Mouse (Mus musculus): ENCODE data around the gene Hdac7. TPM values are rescaled to one million over a fixed set of nuclear protein-coding genes. Genes with fewer than 3 reads are reported as not detected.

Gene Hdac7
- polyA plus RNA-seq, 1 experiment, result 14.4 TPM

DNA sequence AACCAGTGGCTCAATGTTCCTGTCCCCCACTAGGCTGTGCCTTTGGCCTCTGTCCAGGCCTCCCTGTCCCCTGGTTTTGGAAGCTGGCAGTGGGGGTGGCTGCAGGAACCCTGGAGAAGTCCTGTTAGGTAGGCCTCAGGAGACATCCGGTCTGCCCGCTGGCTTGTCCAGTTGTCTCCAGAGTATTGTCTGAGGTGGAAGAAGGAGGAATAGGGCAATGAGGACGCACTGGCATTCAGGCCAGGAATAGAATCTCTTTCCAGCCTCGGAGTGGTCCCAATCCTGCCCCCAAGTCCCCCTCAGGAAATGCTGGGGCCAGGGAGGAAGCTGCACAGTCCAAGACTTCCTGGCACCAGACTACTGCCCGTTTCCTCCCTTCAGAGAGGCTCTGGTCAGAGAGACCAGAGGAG, 70.3 kb downstream of the Hdac7 start:
- Histone ChIP-seq H3K9ac (ENCODE audit: low read depth, poor library complexity, severe bottlenecking) (no peak overlapping the region), H3K27me3 (ENCODE audit: control insufficient read depth, insufficient read depth, low read length, poor library complexity, severe bottlenecking) (no peaks in the 10 kb centered on the region), H3K27ac (ENCODE audit: insufficient read depth, low read length) (no peak overlapping the region)

DNA sequence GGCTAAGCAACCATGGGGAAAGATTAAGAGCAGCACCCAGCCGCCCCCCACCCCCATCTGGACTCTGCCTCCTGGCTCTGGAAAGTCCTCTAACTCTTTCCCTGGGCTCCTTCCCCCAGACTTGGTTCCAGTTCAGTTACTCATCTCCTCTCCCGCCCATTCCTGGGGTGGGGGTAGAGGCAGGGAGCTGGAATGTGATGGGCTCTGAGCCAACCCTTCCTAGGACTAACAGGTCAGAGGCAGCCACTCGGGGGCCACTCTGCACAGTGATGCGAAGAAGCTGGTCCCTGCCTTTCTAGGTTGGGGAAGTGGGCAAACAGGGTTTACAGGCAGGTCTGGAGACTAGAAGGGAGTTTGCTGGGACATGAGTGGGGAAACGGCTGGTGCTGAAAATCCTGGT, 71.2 kb downstream of the Hdac7 start:
- no peaks in the 10 kb centered on the region for H3K36me3 ChIP-seq (ENCODE audit: control insufficient read depth, insufficient read depth, low read length, poor library complexity, severe bottlenecking)
- no peak overlapping the region for H3K4me3 ChIP-seq (ENCODE audit: low read depth, low read length)
- TF ChIP-seq EP300 (IDR thresholded peaks at IDR 0.05; ENCODE audit: insufficient read depth, low read depth, low read length) (no peak), POLR2A (IDR thresholded peaks at IDR 0.05; ENCODE audit: insufficient read depth, low read length) (no peak), CTCF (IDR thresholded peaks at IDR 0.05; ENCODE audit: low read depth, low read length) (no peak)
- no peaks in the 10 kb centered on the region for H3K4me1 ChIP-seq (ENCODE audit: control insufficient read depth, insufficient read depth, low read length)
- no peak overlapping the region for H3K9ac ChIP-seq (ENCODE audit: low read depth, poor library complexity, severe bottlenecking)
- H3K27ac ChIP-seq (ENCODE audit: insufficient read depth, low read length), result no peak overlapping the region
- H3K9me3 ChIP-seq (replicated peaks; ENCODE audit: control insufficient read depth, insufficient read depth, low read length, poor library complexity, severe bottlenecking), result no peaks in the 10 kb centered on the region
- no peaks in the 10 kb centered on the region for H3K27me3 ChIP-seq (ENCODE audit: control insufficient read depth, insufficient read depth, low read length, poor library complexity, severe bottlenecking)

More for the DNA sequence above, 70.3 kb downstream of the Hdac7 start:
- Histone ChIP-seq H3K4me3 (ENCODE audit: low read depth, low read length) (no peak overlapping the region), H3K36me3 (ENCODE audit: control insufficient read depth, insufficient read depth, low read length, poor library complexity, severe bottlenecking) (no peaks in the 10 kb centered on the region), H3K9me3 (replicated peaks; ENCODE audit: control insufficient read depth, insufficient read depth, low read length, poor library complexity, severe bottlenecking) (no peaks in the 10 kb centered on the region), H3K4me1 (ENCODE audit: control insufficient read depth, insufficient read depth, low read length) (no peaks in the 10 kb centered on the region)
- TF ChIP-seq CTCF (IDR thresholded peaks at IDR 0.05; ENCODE audit: low read depth, low read length), result no peak
- TF ChIP-seq EP300 (IDR thresholded peaks at IDR 0.05; ENCODE audit: insufficient read depth, low read depth, low read length), result no peak
- TF ChIP-seq POLR2A (IDR thresholded peaks at IDR 0.05; ENCODE audit: insufficient read depth, low read length), result no peak

DNA sequence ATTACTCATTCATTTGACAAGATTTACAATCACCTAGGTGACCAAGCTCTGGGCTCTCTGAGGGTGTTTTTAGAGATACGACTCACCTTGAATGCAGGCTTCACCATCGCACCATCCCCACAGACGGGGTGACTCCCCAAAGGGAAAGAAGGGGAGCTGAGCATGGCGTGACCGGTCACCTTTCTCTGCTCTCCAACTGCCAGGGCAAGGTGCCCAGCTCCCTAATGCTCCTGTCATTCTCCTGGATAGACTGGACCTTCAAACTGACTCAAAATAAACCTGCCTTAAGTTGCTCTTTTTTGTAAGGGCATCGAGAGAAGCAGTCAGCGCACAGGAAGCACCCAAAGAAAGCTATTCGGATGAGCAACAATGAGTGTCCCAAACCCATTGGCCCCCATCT, 74.0 kb downstream of the Hdac7 start:
- Histone ChIP-seq H3K4me1 (ENCODE audit: control insufficient read depth, insufficient read depth, low read length) (no peaks in the 10 kb centered on the region), H3K27ac (ENCODE audit: insufficient read depth, low read length) (no peak overlapping the region), H3K9ac (ENCODE audit: low read depth, poor library complexity, severe bottlenecking) (no peak overlapping the region), H3K4me3 (ENCODE audit: low read depth, low read length) (no peak overlapping the region), H3K27me3 (ENCODE audit: control insufficient read depth, insufficient read depth, low read length, poor library complexity, severe bottlenecking) (no peaks in the 10 kb centered on the region), H3K36me3 (ENCODE audit: control insufficient read depth, insufficient read depth, low read length, poor library complexity, severe bottlenecking) (no peaks in the 10 kb centered on the region), H3K9me3 (replicated peaks; ENCODE audit: control insufficient read depth, insufficient read depth, low read length, poor library complexity, severe bottlenecking) (no peaks in the 10 kb centered on the region)
- TF ChIP-seq POLR2A (IDR thresholded peaks at IDR 0.05; ENCODE audit: insufficient read depth, low read length), result no peak
- no peak for TF ChIP-seq CTCF (IDR thresholded peaks at IDR 0.05; ENCODE audit: low read depth, low read length)
- TF ChIP-seq EP300 (IDR thresholded peaks at IDR 0.05; ENCODE audit: insufficient read depth, low read depth, low read length), result no peak

DNA sequence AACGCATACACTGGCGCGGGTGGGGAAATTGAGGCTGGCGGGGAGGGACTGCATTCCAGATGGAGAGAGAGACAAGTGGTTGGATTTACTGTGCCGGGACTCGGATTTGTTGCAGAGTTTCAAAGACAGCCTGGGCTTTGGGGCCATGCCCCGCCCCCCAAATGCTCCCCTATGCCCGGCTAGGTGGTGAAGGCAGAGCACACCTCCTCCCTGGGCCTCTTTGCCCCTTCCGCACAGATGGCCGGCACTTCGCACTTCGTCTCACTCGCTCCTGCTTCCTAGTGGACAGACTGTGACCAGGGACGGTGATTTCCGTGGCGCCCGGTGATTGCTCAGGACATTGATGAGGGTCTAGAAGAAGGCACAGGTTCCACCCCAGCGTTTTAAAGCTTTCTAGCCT, 76.1 kb downstream of the Hdac7 start:
- Histone ChIP-seq H3K27ac (ENCODE audit: insufficient read depth, low read length) (no peak overlapping the region), H3K9me3 (replicated peaks; ENCODE audit: control insufficient read depth, insufficient read depth, low read length, poor library complexity, severe bottlenecking) (no peaks in the 10 kb centered on the region), H3K4me3 (ENCODE audit: low read depth, low read length) (peak overlapping the region; percentile 71), H3K36me3 (ENCODE audit: control insufficient read depth, insufficient read depth, low read length, poor library complexity, severe bottlenecking) (no peaks in the 10 kb centered on the region), H3K9ac (ENCODE audit: low read depth, poor library complexity, severe bottlenecking) (peak overlapping the region; percentile 52), H3K4me1 (ENCODE audit: control insufficient read depth, insufficient read depth, low read length) (peaks cover 6% of the 10 kb centered on the region), H3K27me3 (ENCODE audit: control insufficient read depth, insufficient read depth, low read length, poor library complexity, severe bottlenecking) (no peaks in the 10 kb centered on the region)
- TF ChIP-seq CTCF (IDR thresholded peaks at IDR 0.05; ENCODE audit: low read depth, low read length) (no peak), POLR2A (IDR thresholded peaks at IDR 0.05; ENCODE audit: insufficient read depth, low read length) (no peak), EP300 (IDR thresholded peaks at IDR 0.05; ENCODE audit: insufficient read depth, low read depth, low read length) (no peak)

DNA sequence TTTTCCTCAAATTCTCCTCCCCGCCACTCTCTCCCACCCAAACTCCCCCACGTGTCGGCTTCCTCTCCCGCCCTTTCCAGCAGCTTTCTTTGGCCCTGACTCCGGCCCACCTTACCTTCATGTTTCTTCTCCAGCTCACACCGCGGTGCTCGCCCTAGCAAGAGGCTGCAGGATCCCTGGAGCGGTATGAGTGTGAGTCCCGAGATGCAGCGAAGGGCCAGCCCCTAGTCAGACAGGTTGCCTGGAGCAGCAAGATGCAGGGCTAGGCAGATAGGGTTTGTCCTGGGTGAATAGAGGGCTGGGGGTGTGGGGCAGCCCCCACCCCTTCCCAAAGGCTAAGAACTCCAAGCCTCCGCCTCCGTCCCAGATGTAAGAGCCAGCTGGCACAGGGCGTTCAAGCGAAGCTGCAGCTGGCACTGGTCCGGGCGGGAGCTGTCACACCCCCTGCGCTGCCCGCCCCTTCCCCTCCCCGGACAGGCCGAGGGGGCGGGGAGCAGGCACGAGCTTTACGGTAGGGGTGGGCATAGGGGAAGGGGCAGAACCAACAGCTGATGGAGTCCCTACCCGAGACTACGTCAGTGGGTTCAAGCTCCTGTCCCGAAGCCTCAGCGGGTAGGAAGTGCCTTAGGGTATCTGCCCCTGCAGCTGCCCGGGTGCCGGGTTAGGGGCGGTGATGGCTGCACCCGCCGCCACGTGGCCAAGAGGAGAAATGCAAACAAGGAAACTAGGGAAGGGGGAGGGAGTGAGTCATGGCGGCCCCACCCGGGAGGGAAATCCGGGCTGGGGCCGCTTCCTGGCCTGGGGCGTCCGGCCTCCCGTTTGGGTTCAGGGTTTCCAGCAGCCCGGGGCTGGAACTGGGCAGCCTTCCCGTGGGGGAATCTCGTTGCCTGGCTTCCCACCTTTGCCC, 76.8 kb downstream of the Hdac7 start, which contains the start of gene Rapgef3:
Rapgef3 (minus strand) TSS at position 693 of the 907 bp plus-strand sequence.
- Histone ChIP-seq H3K27me3 (ENCODE audit: control insufficient read depth, insufficient read depth, low read length, poor library complexity, severe bottlenecking) (no peaks in the 10 kb centered on the region), H3K9ac (ENCODE audit: low read depth, poor library complexity, severe bottlenecking) (peak within 1 kb of the TSS; percentile 52), H3K9me3 (replicated peaks; ENCODE audit: control insufficient read depth, insufficient read depth, low read length, poor library complexity, severe bottlenecking) (no peaks in the 10 kb centered on the region), H3K27ac (ENCODE audit: insufficient read depth, low read length) (no peak within 1 kb of the TSS), H3K4me3 (ENCODE audit: low read depth, low read length) (peak within 1 kb of the TSS; percentile 71), H3K4me1 (ENCODE audit: control insufficient read depth, insufficient read depth, low read length) (peaks cover 10% of the 10 kb centered on the region), H3K36me3 (ENCODE audit: control insufficient read depth, insufficient read depth, low read length, poor library complexity, severe bottlenecking) (no peaks in the 10 kb centered on the region)
- TF ChIP-seq POLR2A (IDR thresholded peaks at IDR 0.05; ENCODE audit: insufficient read depth, low read length) (no peak), CTCF (IDR thresholded peaks at IDR 0.05; ENCODE audit: low read depth, low read length) (peak; percentile 21)

DNA sequence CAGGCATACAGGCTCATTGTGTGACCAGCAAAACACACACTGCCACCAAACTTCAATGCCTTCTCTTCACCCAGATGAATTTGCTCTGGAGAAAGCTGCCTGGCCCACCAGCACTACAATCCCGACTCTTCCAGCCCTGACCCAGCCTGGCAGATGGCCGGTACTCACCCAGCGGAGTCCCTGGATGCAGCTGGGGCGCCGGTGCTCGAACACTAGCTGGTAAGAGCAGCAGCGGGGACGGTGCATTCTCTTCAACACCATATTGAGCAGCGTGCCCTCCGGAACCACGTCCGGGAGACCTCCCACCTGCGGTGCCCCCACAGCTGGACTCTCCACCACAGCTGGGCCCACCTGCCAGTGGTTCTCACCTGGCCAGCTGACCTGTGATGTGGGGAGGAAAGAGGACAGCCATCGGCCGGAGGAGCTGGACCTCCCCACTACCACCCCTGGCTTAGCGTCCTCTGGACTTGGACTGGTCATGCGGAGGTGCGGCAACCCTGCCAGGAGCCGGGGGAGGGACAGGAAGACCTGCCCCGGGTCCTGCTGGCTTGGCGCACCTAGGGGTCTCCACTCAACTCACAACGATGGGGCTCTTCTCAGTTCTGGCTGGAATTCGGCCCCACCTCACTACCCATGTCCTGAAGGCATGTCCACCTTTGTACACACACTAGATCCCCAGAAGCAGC, 77.6 kb downstream of the Hdac7 start:
- Histone ChIP-seq H3K9me3 (replicated peaks; ENCODE audit: control insufficient read depth, insufficient read depth, low read length, poor library complexity, severe bottlenecking) (no peaks in the 10 kb centered on the region), H3K36me3 (ENCODE audit: control insufficient read depth, insufficient read depth, low read length, poor library complexity, severe bottlenecking) (no peaks in the 10 kb centered on the region), H3K4me3 (ENCODE audit: low read depth, low read length) (peak overlapping the region; percentile 71), H3K27me3 (ENCODE audit: control insufficient read depth, insufficient read depth, low read length, poor library complexity, severe bottlenecking) (no peaks in the 10 kb centered on the region), H3K4me1 (ENCODE audit: control insufficient read depth, insufficient read depth, low read length) (peaks cover 10% of the 10 kb centered on the region), H3K9ac (ENCODE audit: low read depth, poor library complexity, severe bottlenecking) (no peak overlapping the region), H3K27ac (ENCODE audit: insufficient read depth, low read length) (no peak overlapping the region)
- TF ChIP-seq EP300 (IDR thresholded peaks at IDR 0.05; ENCODE audit: insufficient read depth, low read depth, low read length) (no peak), CTCF (IDR thresholded peaks at IDR 0.05; ENCODE audit: low read depth, low read length) (no peak), POLR2A (IDR thresholded peaks at IDR 0.05; ENCODE audit: insufficient read depth, low read length) (no peak)
